Mouse (Mus musculus): ENCODE measurements around the gene Krtap16-3.

Krtap16-3 gene

GRCm38 (mm10) chr16:88962773-88963172, at the start of gene Krtap16-3:
Gene Krtap16-3 (minus strand): TSS chr16:88962873.
- no peak for DNase-seq

- DNase-seq, result no peak
These were observed 48.0 kb upstream of the Krtap16-3 start, which contains the start of gene Krtap22-2 for GRCm38 (mm10) chr16:89010659-89011058. Gene Krtap22-2 (minus strand): TSS chr16:89010759.

GRCm38 (mm10) chr16:88941106-88941505, 21.6 kb downstream of the Krtap16-3 start:
- DNase-seq, result no peak

- peak in 1 of 2 experiments; percentile 9 for DNase-seq
These were observed 24.4 kb downstream of the Krtap16-3 start for GRCm38 (mm10) chr16:88938252-88938651.

- DNase-seq, result no peak
These were observed 30.5 kb downstream of the Krtap16-3 start, which contains the start of gene Krtap19-9b for GRCm38 (mm10) chr16:88932165-88932564. Gene Krtap19-9b (minus strand): TSS chr16:88932265.

All from kidney, postnatal 25 days (tissue).